Mouse (Mus musculus) cerebellum, postnatal 14 days (tissue): ENCODE data around the gene Zmiz1.

Source experiments
- DNase-seq, 2 experiments: peaks; one replicate each; pipeline ENCODE4 v3.0.0; 2021; ENCODE audit warnings: mixed read lengths in 2 of 2

Zmiz1 gene

DNA sequence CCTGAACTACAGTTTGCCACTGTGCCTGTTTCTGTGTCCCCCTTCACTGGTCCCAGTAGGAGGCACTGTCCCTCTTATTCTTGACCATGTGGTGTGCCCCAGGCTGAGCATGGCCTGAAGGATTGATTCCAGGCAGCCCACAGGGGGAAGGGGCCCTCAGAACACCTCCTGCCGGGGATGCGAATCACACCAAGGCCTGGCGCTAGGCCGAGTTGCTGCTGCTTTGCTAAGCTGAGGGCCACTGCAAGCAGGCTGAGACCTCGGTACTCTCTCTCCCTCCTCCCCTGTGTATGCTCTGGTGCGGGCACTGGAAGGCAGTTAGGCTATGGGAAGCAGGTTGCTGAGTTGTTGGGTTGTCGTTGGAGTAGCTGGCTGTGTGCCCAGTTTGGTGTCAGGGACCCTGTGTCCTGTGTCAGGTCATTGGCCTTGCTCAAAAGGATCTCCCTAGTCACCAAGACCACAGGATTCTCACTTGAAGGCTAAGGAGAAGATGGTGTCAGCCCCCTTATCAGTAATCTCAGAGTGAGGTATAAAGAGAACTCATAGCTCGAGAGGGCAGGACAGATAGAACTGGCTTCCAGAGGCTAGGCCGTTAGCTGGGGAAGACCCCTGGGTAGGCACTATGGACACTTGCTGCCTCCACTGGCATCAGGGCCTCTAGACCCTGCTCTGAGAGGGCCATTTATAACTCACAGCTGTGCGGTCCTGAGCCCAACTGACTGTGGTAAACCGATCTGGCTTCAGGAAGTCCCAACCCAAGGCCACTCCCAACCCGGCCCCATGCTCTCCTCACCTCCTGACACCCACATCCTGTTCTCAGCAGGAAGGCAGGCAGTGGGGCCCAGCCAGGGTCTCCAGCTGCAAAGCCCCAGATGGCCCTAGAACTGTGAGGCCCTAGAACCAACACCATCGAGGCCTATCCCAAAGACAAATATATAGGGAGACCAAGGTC is 57.9 kb downstream of the Zmiz1 start:
- DNase-seq = peak; percentile 70 to 72

DNA sequence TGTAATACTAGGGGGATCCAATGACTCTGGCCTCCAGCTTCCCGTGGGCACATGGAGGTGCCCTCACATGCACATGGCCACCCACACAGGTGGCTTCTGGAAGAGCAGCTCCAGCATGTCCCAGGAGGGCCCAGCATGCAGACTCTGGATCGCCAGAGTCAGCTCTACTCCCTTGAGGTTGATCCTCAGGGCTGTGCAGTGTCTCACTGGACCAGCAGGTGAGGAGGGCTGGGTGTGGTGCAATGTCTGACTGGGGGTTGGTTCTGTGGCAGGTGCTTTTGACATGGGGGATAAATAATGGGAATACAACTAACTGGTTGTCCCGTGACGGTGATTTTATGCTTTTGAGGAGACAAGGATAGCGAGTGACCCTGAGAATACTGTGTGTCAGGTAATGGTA is 59.7 kb downstream of the Zmiz1 start:
- no peak for DNase-seq

DNA sequence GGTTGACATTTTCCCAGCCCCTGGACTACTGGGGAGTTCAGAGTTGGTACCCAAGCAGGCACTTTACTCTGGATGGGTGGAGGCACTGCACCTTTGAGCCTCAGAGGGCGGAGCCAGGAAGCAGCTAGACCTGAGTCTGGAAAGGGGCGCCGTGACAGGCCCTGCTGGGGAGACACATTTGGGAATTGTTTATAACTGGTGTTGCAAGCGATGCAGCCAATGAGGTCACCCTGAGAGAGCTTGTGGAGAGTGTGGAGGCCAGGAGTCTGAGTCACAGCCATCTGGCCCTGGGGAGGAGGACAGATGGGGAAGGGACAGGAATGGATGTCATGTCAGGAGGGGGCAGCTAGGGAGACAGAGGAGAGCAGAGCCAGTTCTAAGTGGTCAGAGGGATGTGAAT is 60.7 kb downstream of the Zmiz1 start:
- DNase-seq = peak; percentile 76 to 86

DNA sequence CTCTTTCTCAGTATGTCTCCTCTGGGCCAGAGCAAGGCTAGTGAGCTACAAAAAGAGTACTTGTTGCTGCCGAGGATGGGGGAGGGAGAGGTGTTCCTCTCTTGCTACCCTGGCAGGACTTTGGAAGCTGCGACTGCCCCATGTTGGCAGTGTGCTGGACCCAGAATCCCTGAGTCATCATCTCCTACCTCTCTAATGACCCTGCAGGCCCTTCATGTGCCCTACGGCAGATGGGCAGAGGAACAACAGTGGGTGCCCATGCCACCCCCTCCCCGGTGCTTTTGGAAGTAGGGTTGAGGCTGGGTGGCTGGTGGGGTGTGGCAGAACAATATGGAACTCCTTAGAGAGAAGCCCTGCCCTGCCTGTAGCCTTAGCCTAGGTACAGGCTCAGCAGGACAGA is 61.6 kb downstream of the Zmiz1 start:
- DNase-seq = no peak

DNA sequence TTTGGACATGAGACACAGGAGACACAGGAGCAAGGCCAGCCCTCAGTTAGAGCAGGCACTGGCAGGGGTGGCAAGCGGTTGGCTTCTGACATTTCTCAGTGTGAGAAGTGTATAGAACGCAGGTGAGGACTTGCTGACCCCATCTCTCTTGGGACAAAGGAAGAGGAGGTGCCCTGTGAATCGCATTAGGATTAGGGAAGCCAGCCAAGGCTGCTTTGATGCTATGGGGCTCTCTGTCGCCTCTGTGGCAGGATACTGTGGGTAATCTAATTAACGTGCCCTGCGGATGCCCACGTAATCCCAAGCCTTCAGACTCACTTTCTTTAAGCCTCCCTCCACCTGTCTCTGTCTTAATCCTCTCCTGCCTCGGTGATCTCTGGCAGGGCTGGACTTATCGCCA is 62.0 kb downstream of the Zmiz1 start:
- peak in 1 of 2 experiments; percentile 46 for DNase-seq

DNA sequence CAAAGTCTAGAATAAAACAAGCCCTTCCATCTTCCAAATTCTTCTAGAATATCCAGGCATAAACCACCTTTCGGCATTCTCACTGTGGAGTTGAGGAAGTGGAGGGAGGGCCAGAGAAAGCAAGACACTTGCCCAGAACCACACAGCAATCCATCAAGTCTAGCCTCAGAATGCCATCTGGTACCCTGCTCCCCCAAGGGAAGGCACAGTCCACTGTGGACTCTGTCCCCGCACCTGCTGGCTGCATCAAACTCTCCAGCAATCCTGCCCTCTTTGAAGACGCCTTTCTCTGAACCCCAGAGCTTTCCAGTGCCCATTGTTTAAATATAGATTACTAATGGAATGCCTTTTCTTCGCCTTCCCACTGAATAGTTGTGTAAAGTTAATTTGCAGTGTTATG is 62.5 kb downstream of the Zmiz1 start:
- no peak for DNase-seq

DNA sequence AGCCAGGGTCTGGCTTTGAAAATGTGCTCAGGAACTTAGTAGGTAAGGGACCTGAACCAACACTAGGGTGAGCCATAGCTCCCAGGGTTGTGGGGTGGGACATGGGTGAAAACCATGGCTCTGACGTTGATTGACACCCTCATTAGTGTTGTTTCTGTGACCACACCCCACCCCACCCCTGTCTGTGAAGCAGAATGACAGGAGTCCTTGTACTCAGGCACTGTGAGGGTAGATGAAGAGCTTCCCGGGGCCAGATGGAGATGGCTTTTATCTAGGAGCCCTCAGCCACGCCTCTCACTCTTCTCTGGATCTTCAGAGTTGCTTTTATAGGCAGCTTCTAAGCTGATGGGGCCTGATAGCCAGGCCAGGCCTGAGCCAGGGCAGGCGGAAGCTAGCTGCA is 63.4 kb downstream of the Zmiz1 start:
- DNase-seq = no peak

DNA sequence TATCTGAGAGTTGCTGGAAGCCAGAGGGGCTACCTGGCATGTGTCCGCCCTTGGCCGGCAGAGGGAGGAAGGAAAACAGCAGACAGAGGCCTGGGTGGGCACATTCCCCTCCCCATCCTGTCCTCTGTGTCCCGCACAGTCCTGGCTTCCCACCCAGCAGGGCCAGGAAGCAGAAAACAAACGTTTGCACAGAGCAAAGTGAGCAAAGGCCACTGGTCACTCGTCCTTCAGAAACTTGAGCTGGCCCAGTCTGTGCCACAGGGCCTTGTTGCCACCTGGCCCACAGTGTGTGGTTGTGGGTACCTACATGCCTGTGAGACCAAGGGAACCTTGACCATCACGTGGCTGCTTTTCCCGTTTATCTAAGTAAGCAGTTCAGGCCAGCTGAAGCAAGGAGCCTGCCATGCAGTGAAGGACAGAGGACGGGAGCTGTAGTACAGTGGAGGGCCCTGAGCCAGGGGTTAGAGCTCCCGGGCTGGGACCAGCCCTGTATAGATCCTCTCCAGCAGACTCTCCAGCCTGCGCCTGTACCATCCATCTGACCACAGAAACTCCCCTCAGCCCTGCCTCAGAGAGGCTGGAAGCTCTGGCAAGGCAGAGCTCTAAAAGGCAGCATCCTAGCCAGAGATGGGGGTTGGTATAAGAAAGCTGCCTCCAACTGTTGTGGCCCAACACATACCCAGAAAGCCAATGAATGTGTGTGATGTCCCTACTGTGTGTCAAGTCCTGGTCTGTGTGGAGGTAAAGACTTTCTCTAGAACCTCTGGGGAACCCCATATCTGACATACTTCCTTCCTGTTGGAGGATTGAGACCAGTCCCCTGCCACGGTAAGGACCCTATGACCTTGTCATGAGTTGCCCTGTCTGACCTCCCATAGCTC is 64.5 kb downstream of the Zmiz1 start:
- DNase-seq = peak in 1 of 2 experiments; percentile 48

DNA sequence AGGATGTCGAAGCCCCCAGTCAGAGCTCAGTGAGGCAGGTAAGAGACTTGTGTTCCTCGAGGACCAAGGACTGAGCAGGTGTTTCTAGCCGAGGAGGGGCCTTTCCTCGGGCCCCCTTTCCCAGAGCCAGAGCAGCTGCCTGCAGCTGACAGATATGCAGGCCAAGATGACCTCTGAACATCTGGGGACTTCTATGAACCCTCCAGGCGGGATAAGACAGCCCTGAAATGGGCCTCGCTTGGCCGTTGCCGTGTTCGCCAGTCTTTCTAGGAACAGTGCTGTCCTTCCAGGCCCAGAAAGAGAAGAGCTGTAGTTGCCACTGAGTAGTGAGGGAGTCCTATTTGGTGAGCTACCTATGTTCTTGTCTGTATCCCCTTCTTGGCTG is 65.1 kb downstream of the Zmiz1 start:
- no peak for DNase-seq

DNA sequence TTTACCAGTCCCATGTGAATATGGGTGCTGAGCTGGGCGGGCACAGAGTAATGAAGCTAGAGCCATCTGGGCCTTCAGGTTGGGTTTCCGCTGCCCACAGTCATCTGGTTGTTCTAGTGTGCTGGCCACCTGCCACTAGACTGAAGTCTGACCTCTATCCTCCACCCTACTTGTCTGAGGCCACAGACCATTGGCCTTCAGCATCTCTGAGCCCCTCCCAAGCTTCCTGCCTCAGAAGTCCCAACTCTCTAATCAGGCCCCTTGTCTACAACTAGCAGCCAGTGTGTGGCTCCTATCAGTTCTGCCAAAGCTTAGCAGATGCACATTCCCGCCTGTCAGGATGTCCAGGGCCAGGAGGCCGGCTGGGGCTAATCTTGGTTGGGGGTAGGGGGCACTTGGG is 65.9 kb downstream of the Zmiz1 start:
- peak in 1 of 2 experiments; percentile 45 for DNase-seq

DNA sequence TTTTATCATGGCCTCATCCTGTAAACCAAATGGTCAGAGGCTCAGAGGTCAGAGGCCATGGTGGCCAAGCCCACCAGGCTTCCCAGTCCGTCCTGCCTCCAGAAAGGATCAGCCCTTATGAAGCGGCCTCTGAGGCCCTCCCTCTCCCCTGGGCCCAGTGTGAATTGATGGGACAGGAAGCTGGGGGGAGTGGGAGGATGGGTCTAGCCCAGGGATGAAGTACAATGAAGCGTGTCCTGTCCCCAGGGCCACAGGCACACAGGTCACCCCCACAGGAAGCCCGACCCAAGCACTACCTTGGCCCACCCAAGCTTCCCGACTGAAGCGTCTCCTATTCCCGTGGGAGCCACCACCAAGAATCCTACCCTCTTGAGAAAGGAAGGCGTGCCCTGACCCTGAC is 66.7 kb downstream of the Zmiz1 start:
- DNase-seq = no peak

DNA sequence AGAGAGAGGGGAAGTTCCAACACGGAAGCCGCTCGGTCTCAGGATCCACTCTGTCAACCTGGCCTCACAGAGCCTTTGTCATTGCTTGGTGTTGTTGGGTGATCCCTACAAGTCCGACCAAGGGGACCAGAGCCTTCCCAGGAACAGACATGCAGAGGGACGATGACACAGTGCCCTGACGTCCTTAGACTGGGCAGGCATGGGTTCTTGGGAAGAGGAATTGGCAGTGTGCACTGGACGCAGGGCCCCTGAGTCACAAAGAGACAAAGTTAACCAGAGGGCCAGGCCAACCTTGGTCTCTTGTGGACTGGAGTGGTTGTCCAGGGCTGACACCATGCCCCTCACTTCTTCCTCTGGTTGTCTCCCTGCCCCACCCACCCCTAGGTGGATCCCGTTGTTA is 67.9 kb downstream of the Zmiz1 start:
- no peak for DNase-seq

DNA sequence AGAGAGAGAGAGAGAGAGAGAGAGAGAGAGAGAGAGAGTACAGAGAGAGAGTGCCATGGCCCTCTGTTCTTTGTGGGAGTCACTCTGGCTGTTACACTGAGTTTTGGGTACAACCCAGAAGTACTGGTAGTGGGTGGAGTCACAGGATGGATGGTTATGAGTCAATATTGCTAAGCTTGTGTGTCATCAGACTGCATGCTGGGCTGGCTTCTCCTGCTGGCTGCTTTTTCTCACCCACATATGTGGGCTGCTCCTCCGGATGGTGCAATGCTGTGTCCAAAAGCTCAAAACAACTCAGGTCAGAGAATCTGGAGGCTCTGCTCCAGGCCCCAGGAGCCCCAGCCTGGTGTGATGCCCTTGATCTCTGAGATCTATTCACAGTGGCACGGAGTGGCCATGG is 68.3 kb downstream of the Zmiz1 start:
- DNase-seq = peak in 1 of 2 experiments; percentile 41

DNA sequence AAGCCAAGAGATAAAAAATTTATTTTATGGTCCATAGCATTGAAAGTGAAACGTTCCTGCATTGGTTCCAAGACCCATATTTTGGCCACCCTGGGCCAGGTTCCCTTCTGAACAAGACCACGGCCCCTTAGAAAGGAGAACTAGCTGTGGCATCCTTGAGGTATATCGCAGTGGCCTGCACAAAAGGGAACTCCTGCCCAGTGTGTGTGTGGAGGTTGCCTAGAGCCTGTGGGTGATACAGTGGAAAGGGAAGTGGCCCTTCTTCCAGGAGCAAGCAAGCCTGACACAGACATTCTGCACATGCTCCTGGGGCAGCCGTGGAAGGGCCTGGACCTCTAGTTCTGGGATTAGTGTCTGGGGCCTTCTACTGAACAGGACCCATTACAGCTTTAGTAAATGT is 71.4 kb downstream of the Zmiz1 start:
- no peak for DNase-seq

DNA sequence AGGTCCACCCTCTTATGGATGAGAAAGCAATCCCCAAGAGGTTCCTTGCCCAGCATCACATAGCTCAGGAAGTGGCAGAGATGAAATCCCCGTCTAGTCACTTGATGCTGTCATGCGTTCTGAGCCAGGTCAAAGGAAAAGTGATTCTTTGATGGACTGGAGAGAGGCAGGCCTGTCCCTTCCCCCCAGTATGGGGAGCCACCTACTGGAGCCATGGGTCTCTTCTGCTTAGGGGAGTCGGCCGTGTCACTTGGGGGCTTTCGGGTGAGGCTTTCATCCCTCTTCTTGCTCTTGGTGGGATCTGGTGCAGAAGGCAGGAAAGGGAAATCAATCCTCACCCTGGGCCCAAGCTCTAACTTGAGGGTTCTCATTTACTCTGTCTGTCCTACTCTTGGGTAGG is 71.8 kb downstream of the Zmiz1 start:
- DNase-seq = no peak

DNA sequence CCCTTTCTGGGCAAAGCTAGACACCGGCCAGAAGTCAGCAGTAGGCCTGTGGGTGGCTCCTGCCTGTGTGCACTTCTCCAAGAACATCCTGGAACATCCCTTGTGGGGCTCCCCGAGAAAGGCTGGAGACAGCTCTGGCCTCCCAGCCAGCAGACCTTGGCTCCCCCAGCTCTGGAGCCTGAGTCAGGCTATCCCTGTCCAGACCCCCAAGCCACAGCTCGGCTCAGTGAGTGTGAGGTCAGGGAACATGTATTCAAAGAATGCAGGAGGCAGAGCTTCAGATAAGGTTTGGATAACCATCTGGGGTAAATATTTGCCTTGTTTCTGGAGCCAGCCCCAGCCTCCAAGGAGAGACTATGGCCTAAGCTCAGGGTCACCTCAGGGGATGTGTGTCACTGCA is 74.0 kb downstream of the Zmiz1 start:
- DNase-seq = no peak

DNA sequence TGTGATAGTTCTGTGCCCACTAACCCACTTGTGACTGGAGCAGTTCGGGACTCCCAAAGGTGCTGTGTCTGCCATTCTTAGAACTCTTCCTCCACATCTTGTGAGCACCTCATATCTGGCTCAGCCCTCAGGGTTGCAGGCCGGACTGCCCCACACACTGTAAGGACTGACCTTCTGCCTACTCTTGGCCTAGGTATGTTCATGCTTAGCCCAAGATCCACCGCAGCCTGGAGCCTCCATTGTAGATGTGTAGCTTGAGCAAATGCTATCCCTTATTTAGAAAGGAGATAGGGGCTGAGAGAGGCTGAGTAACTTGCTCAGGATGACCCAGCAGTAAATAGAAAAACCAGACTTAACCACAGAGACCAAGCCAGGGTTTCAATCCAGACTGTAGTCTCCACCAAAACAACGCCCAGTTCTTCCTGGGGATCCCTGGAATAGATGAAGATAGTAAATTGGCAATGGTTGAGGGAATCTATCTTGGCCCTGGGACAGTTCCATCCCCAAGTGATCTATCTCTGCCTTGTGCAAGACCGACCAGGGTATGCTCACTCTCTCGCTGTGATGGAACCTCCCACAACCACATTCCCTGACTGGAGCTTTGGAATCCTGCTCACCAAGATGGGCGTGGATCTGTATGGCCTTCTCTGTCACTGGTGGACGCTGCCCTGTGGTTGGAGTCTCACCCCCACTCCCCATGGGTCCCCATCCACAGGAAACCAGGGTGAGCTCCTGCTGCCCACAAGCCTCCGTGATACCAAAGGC is 74.8 kb downstream of the Zmiz1 start:
- DNase-seq = no peak

DNA sequence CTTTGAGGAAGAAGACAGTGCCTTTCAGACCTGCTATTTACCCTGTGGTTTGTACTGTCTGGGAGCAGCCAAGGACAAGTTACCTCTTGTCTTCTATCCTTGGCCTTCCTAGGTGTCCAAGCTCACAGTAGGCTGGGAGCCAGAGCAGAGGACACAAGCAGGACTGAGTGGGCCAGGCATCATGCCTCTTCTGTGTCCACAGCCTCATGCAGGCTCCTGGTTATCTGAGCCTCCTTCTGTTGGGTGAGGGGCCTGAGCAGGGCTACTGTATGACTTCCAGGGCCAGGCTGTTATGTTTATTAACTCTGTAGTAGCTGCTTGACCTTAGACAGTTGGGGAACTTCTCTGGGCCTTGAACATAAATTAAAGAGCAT is 75.4 kb downstream of the Zmiz1 start:
- no peak for DNase-seq

DNA sequence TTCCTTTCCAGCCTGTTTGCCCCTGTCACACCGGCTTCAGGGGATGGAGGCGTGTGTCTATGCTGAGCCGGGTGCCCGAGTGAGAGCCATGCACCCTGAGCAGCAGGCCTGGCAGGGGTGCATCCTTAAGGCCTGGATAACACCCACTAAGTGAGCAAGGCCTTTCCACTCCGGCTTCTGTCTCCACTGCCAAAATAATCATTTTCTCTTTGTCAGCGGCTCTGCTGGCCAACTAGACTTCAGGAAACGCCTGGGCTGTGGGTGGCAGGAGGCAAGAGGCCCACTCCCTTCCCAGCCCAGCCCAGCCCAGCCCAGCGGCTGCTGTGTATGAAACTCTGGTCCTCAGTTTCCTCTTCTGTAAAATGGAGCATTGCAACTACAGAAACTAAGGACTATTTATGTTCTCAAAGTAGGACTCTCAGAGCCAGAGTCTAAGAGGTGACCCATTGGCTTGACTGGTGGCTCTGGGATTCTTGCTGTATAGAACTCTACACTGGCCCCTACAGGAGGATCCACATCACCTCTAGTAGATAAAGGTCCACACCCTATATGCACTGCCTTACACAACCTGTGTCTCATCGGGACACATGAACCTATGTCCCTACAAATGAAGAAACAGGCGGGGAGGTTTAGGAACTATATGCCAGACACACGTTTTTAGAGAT is 76.1 kb downstream of the Zmiz1 start:
- no peak for DNase-seq

DNA sequence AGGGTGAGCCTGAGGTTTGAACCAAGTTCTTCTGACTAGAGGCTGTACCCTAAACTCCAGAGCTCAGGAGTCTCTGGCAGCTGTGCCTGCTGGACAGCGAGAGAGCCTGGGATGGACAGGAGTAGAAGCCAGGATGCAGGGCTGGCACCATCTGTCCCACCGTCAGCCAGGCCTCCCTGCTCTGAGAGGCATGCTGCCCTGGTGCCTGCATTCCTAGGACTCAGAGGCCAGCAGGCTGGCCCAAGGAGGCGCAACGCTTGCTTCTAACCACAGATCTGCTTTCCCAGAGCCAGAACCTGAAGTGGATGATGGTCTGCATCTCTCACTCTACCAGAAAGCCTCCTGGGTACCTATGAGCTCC is 76.6 kb downstream of the Zmiz1 start:
- DNase-seq = peak in 1 of 2 experiments; percentile 64

DNA sequence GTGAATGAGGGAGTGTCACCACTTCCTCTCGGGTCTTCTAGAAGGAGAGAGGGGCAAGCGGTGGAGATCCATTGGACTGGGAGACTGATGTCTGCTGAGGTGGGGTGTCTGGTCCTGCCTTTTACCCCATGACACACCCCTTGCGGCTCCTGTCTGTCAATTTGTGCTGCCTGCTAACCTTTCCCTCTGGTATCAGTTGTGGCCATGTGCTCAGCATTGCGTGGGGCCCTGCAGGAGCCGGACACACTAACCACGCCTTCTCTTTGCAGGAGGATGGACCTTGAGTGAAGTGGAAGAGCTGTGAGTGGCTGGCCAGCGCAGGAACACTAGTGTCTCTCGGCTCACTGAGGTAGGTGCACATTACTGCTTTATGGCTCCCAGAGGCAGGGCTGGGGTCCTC is 77.5 kb downstream of the Zmiz1 start:
- DNase-seq = no peak

DNA sequence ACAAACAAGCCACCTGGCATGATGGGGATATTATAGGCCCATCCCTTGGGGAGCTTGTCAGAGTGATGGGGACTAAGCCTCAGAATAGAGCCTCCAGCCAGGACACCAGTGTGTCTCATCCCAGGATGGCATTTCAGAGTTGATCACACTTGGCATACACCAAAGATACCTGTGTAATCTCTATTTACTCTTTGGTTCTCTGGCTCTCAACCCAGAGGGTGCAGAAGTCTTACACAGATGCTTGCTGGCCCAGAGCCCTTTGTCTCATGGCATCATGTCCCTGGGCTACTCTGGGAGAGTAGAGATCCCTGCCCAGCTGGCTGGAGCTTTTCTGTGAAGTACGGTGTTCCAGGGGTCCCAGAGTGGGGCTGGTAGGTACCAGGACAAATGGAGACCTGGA is 78.4 kb downstream of the Zmiz1 start:
- no peak for DNase-seq

DNA sequence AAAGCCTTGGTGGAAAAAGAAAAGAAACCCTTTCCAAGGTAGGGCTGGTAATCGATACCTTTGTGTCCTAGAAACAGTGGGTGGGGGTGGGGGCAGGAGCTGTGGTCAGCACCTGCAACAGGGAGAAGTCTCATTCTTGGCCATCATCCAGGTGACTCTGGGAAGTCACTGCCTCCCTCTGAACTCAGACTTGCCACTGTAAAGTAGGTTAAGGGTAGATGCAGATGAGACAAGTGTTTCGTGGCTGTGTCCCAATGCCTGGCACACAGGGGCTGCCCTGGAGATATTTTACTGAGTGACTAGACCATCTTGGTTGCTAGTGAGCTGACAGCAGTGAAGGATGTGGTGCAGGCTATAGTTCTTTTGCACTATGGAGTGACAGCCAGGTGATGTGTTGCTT is 79.5 kb downstream of the Zmiz1 start:
- no peak for DNase-seq
